20 mouse cellular contexts compared by ENCODE assay signal in genomic region chr3:136780321-136780720, GRCm38 (mm10).
A peak's percentile ranks its signal among the peaks of the same experiment; 100 is the strongest.
DNase-seq lines count a peak whose midpoint lies in the region; ATAC-seq lines count a peak whose summit lies in the region.
"Had no signal": no experiment of that assay in that cellular context is flagged by ENCODE, and none has a peak within 500 bp of the region (broad histone marks: within the 10 kb centered on the region; RNA-seq: fewer than 3 reads in every experiment).

No protein-coding gene starts in this region.

- H3K4me3 ChIP-seq in forebrain, embryonic 12.5 days (replicated peaks), result no peak overlapping the region
- H3K4me3 ChIP-seq: embryonic facial prominence, embryonic 10.5 days; heart, embryonic 10.5 days; hindbrain, embryonic 13.5 days had no signal

- H3K9ac ChIP-seq in forebrain, embryonic 12.5 days, result no peak overlapping the region
- H3K9ac ChIP-seq: hindbrain, embryonic 13.5 days had no signal

- no peaks in the 10 kb centered on the region for H3K27me3 ChIP-seq in forebrain, embryonic 12.5 days
- H3K27me3 ChIP-seq: CH12.LX; hindbrain, embryonic 13.5 days; Patski had no signal

- DNase-seq in brain, adult 2 months (ENCODE audit: low read depth, low spot score), result peak; percentile 89
- DNase-seq in cerebellum, adult 11-12 months, result peak; percentile 72
- peak; percentile 85 for DNase-seq in cerebellum, adult 9-10 months
- peak; percentile 63 to 73 for DNase-seq in cerebellum, postnatal 25 days
- no peak for DNase-seq in kidney, adult 18-20 months
- DNase-seq in spleen, postnatal 10 days (ENCODE audit: low spot score in 2 of 2), result no peak
- DNase-seq: adrenal gland, postnatal 14 days; gastrocnemius, postnatal 10 days; heart, adult 18-20 months; heart, postnatal 10 days; kidney, adult 11 months had no signal

- H3K9me3 ChIP-seq in forebrain, embryonic 12.5 days, result no peaks in the 10 kb centered on the region
- H3K9me3 ChIP-seq: embryonic facial prominence, embryonic 10.5 days; heart, embryonic 10.5 days; hindbrain, embryonic 13.5 days had no signal

- 93% methylated on average over 3 of the region's 3 CpGs for WGBS in forebrain, embryonic 12.5 days

- no peak overlapping the region for H3K4me2 ChIP-seq in forebrain, embryonic 12.5 days
- H3K4me2 ChIP-seq: hindbrain, embryonic 13.5 days had no signal

- no peaks in the 10 kb centered on the region for H3K36me3 ChIP-seq in forebrain, embryonic 12.5 days (replicated peaks)
- H3K36me3 ChIP-seq: embryonic facial prominence, embryonic 10.5 days; heart, embryonic 10.5 days; hindbrain, embryonic 13.5 days had no signal

- H3K4me1 ChIP-seq in forebrain, embryonic 12.5 days, result 0 out of 2 replicates have a peak, but pooled peaks cover 2% of the 10 kb centered on the region
- H3K4me1 ChIP-seq: heart, embryonic 10.5 days had no signal

- no peak for ATAC-seq in forebrain, embryonic 12.5 days (ENCODE audit: low FRiP score)
- ATAC-seq: activated CD4-positive, CD25-positive, alpha-beta regulatory T cell, adult 4 months; forebrain, embryonic 14.5 days; hindbrain, postnatal 0 days; Patski had no signal

- no peak overlapping the region for H3K27ac ChIP-seq in forebrain, embryonic 12.5 days
- H3K27ac ChIP-seq: embryonic facial prominence, embryonic 10.5 days; heart, embryonic 10.5 days; hindbrain, embryonic 13.5 days; hindbrain, postnatal 0 days had no signal

Comparison
In these comparisons a context has a peak if more than half of its experiments do, and no peak if none do; other contexts are left out.
1. DNase-seq: peak in brain, adult 2 months (single experiment), cerebellum, adult 11-12 months (single experiment), cerebellum, adult 9-10 months (single experiment) and cerebellum, postnatal 25 days (2 of 2); none in kidney, adult 18-20 months (single experiment) and spleen, postnatal 10 days (0 of 2).